Mouse (Mus musculus) heart, embryonic 11.5 days (tissue): ENCODE data around the gene Smad1. TPM values are rescaled to one million over a fixed set of nuclear protein-coding genes. Genes with fewer than 3 reads are reported as not detected.
A peak's percentile ranks its signal among the peaks of the same experiment; 100 is the strongest.

ENCODE experiments used
- ATAC-seq: fragments of 200-750 bp; cut with Nextera tagmentation; replicated peaks from 2 replicates; pipeline ENCODE4 v1.8.0; 2017; ENCODE audit warnings: moderate library complexity; ENCODE audit not compliant: insufficient number of reproducible peaks, low FRiP score, low TSS enrichment
- H3K27ac ChIP-seq: fragments of 300-500 bp; sonication (generic); 2 replicates; pipeline ENCODE4 v1.5.1; 2014; ENCODE audit warnings: mild to moderate bottlenecking, low read depth, low read length
- H3K27me3 ChIP-seq: fragments of 300-500 bp; sonication (generic); 2 replicates; pipeline ENCODE4 v1.6.1; 2014; ENCODE audit warnings: mild to moderate bottlenecking, low read length, mixed read lengths; ENCODE audit not compliant: control insufficient read depth, insufficient read depth
- H3K36me3 ChIP-seq: fragments of 300-500 bp; sonication (generic); 2 replicates; pipeline ENCODE4 v1.6.1; 2014; ENCODE audit warnings: mild to moderate bottlenecking, low read length, moderate library complexity, mixed read lengths; ENCODE audit not compliant: control insufficient read depth, insufficient read depth
- H3K4me1 ChIP-seq: fragments of 300-500 bp; sonication (generic); 2 replicates; pipeline ENCODE4 v1.6.1; 2014; ENCODE audit warnings: low read length; ENCODE audit not compliant: control insufficient read depth, insufficient read depth
- H3K4me2 ChIP-seq: fragments of 300-500 bp; sonication (generic); 2 replicates; pipeline ENCODE4 v1.6.1; 2014; ENCODE audit warnings: mild to moderate bottlenecking, moderate library complexity
- H3K4me3 ChIP-seq: fragments of 300-500 bp; sonication (generic); 2 replicates; pipeline ENCODE4 v1.5.1; 2014; ENCODE audit warnings: low read depth, low read length
- H3K9ac ChIP-seq: fragments of 300-500 bp; sonication (generic); 2 replicates; pipeline ENCODE4 v1.6.1; 2014; ENCODE audit warnings: mild to moderate bottlenecking, low read depth, low read length, moderate library complexity
- H3K9me3 ChIP-seq: fragments of 300-500 bp; sonication (generic); replicated peaks from 2 replicates; pipeline ENCODE4 v1.6.1; 2016; ENCODE audit warnings: low read length; ENCODE audit not compliant: control insufficient read depth
- WGBS: fragments of 180-500 bp; shearing (Covaris S2); extraction: QIAGEN DNeasy Blood & Tissue Kit; methylation state at CpG from one replicate; pipeline ENCODE4 v1.1.7; 2014; ENCODE audit not compliant: insufficient replicate concordance; 5-methylcytosine and 5-hydroxymethylcytosine counted together
- polyA plus RNA-seq: library from polyadenylated mRNA; unstranded; fragments of >200 nt; fragmentation: Nextera tagmentation; extraction: Ambion mirVana; gene quantifications from 2 replicates; pipeline ENCODE4 v1.2.1, GENCODE M21; 2014

Smad1 gene
- polyA plus RNA-seq, 1 experiment from 2014 or later = 23.0 TPM

DNA sequence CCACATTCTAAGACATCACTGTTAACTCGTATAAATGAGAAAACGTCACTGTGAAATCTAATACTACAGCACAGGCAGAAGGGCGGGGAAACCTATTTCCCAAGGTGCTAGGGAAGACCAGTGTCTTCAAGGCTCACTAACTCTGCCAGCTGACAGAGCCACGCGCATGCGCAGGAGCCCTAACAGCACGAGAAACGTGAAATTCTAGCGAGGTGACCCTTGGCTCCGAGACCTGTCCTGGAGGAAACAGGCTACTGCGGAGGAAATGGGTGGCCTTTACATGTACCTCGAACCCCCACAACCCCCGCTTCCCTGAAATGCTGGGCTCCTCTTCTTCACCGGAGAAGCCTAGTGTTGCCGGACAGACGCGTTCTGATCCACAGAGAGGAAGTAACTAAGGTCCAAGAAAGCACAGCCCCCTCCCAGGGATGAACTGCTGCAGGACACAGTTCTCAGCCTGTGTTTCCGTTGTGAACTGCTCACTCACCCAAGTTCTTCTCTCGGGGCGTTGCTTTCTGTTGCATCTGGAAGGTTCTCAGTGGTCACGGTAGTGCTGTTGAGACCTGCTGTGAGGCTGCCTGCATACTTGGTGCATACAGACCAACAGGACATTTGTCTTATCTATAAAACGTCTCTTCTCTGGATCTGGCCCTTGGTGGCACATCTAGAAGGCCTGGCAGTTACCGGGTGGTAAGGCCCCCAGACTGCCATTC, 10.1 kb downstream of the Smad1 start:
- no peak overlapping the region for H3K4me3 ChIP-seq
- no peaks in the 10 kb centered on the region for H3K27me3 ChIP-seq
- peaks cover 3% of the 10 kb centered on the region; the same call in 1 of the 2 replicates for H3K36me3 ChIP-seq
- H3K27ac ChIP-seq = no peak overlapping the region
- peaks cover 21% of the 10 kb centered on the region for H3K4me1 ChIP-seq
- ATAC-seq = no peak
- no peak overlapping the region for H3K4me2 ChIP-seq
- H3K9me3 ChIP-seq = no peaks in the 10 kb centered on the region
- no peak overlapping the region for H3K9ac ChIP-seq
- WGBS = 87% methylated on average over 23 of the region's 23 CpGs

DNA sequence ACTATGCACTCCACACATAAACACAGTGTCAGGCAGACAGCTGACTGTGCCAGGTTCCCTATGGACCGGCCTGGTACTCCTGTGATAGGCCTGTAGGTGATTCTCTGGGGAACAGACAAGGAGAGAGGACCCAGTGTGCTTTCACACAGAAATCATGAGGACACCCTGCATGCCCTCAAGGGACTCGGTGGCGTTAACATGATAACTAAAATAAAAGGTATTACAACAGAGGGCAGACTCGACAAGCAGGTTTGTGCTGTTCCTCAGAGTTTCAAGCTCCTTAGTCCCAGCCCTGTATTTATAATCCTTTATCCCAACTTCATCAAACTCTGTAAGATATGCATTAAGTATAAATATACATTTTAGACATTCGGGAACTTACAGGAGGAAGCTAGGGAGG, 12.5 kb downstream of the Smad1 start:
- H3K27me3 ChIP-seq = no peaks in the 10 kb centered on the region
- no peak for ATAC-seq
- H3K4me1 ChIP-seq = peaks cover 31% of the 10 kb centered on the region
- peaks cover 3% of the 10 kb centered on the region; the same call in 1 of the 2 replicates for H3K36me3 ChIP-seq
- no peak overlapping the region for H3K9ac ChIP-seq
- H3K9me3 ChIP-seq = no peaks in the 10 kb centered on the region
- H3K4me3 ChIP-seq = no peak overlapping the region
- H3K27ac ChIP-seq = no peak overlapping the region
- 91% methylated on average over 5 of the region's 5 CpGs for WGBS
- H3K4me2 ChIP-seq = no peak overlapping the region

DNA sequence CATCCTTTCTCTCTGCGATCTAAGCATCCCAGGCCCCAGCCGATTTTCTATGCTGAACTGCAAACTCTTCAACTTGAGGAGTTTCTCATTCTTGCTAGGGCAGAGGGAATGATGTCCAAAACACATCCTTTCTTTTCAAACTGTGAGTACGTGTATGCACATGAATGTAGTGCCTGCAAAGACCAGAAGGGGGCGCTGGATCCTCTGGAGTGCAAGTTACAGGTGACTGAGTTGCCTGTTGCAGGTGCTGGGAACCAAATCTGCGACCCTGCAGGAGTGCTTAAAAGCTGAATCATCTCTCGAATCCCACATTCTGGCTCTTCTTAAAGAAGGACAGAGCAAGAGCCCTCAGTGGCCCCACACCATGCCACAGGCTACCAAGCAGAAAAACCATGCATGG, 13.0 kb downstream of the Smad1 start:
- no peak overlapping the region for H3K27ac ChIP-seq
- H3K4me1 ChIP-seq = peaks cover 32% of the 10 kb centered on the region
- H3K27me3 ChIP-seq = no peaks in the 10 kb centered on the region
- peaks cover 3% of the 10 kb centered on the region; the same call in 1 of the 2 replicates for H3K36me3 ChIP-seq
- no peaks in the 10 kb centered on the region for H3K9me3 ChIP-seq
- H3K4me3 ChIP-seq = no peak overlapping the region
- no peak for ATAC-seq
- no peak overlapping the region for H3K4me2 ChIP-seq
- no peak overlapping the region for H3K9ac ChIP-seq
- 59% methylated on average over 6 of the region's 6 CpGs for WGBS

DNA sequence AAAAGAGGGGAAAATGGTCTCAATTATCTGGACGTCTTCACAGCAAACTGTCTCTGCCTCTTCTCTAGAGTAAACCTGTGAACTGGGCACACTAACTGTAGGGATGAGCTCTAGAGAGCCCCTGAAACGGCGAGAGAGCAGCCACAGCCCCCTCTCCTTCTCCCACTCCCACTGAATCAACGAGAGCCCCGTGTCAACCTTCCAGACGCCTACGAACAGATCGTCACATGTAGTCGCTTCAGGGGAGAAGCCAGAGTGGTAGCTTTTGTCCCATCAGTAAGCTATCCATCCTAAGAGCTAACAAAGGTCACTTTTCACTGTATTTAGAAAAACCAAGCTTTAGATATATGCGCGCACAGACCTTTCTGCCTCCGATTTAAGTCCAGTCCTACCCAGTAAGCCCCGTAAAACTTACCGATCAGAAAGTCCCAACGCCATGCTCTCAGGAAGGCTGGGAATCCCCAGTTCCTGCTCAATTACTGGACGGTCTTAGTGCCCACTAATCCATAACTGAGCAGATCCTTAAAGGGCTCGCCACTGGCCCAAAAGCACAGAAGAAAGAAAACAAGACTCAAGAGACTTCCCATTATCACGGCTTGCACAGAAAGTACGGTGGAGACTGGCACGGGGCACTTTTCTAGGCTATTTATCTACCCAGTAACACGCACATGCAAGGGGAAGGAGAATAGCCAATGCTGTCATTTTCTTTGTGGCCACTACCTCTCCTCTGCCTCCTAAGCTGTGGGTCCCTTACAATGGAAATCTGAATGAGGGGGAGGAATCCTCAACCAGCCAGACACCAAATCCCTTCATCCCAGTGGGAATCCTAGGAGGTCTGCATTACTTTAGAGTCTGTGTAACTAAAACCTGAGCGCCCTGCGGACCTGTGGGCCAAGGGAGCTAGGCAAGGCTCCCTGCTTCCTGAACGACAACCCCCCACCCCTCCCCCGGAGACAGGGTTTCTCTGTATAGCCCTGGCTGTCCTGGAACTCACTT, 14.7 kb downstream of the Smad1 start:
- Histone ChIP-seq H3K4me2 (peak overlapping the region; percentile 53), H3K9ac (no peak overlapping the region), H3K27ac (no peak overlapping the region), H3K27me3 (no peaks in the 10 kb centered on the region), H3K36me3 (peaks cover 3% of the 10 kb centered on the region; the same call in 1 of the 2 replicates), H3K4me1 (peaks cover 35% of the 10 kb centered on the region), H3K4me3 (peak overlapping the region; percentile 10; the same call in 1 of the 2 replicates), H3K9me3 (no peaks in the 10 kb centered on the region)
- ATAC-seq = no peak
- WGBS = 13% methylated on average over 25 of the region's 25 CpGs

DNA sequence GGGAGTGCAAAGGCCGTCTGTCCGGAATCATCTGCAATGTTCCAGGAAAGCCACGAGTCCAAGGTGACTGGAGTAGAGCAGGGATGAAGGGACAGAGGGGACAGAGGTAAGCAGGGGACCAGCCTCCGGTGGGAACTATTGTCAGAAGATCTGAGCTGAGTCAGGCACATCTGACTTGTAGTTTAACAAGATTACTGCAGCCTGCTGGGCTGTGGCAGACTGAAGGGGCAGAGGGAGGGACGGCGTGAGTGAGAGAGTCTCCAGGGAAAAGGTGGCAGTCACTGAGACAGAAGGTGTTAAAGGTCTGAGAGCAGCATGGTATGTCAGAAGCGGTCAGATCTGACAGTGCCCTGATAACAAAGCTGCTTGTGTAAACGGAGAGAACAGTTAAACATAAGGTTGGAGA, 16.5 kb downstream of the Smad1 start:
- 9% methylated on average over 8 of the region's 8 CpGs for WGBS
- H3K4me3 ChIP-seq = no peak overlapping the region
- no peaks in the 10 kb centered on the region for H3K27me3 ChIP-seq
- H3K27ac ChIP-seq = no peak overlapping the region
- no peak for ATAC-seq
- 0 out of 2 replicates have a peak, but pooled peaks cover 3% of the 10 kb centered on the region for H3K36me3 ChIP-seq
- no peaks in the 10 kb centered on the region for H3K9me3 ChIP-seq
- H3K4me2 ChIP-seq = peak overlapping the region; percentile 19
- no peak overlapping the region for H3K9ac ChIP-seq
- peaks cover 39% of the 10 kb centered on the region for H3K4me1 ChIP-seq

DNA sequence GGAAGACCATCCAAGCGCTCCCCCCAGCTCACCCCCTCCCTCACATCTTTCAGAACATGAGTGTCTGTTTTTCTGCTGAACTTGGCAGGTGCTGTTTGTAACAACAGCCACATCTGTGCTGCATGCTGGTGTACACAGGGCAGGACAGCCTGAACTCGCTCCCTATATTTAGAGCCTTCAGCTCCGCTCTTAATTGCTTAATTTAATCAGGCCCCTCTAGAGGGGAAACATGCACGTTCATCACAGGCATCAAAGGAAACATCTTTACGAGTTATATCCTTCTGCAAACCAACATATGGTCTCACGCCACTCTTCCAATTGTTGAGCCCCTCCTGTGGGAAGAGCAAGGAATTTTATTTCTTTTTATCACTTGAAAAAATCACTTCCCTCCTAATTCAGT, 17.5 kb downstream of the Smad1 start:
- Histone ChIP-seq H3K4me1 (peaks cover 39% of the 10 kb centered on the region), H3K9ac (no peak overlapping the region), H3K27ac (no peak overlapping the region), H3K4me2 (no peak overlapping the region), H3K27me3 (no peaks in the 10 kb centered on the region), H3K9me3 (no peaks in the 10 kb centered on the region), H3K4me3 (no peak overlapping the region), H3K36me3 (0 out of 2 replicates have a peak, but pooled peaks cover 3% of the 10 kb centered on the region)
- 57% methylated on average over 6 of the region's 6 CpGs for WGBS
- ATAC-seq = no peak

DNA sequence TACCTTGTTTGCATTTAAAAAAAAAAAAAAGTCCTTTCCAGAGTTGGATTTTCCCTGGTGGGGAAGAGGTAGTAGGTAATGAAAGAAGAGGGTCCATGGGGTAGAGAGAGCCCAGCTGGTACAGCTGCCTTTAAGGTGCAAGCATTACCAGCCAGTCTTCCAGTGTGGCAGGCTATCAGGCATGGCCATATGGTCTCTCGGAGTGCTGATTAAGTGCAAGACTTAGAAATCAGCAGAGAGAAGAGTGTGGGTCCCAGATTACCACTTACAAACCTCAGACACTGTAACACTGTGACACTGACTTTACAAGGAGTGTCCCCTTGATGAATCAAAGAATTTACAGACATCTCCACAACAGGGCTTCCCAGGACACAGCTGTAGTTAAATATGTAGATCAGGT, 18.9 kb downstream of the Smad1 start:
- H3K4me2 ChIP-seq = no peak overlapping the region
- H3K4me1 ChIP-seq = peaks cover 41% of the 10 kb centered on the region
- ATAC-seq = no peak
- H3K9ac ChIP-seq = no peak overlapping the region
- WGBS = 63% methylated on average over 1 of the region's 1 CpGs
- H3K27me3 ChIP-seq = no peaks in the 10 kb centered on the region
- H3K36me3 ChIP-seq = no peaks in the 10 kb centered on the region
- no peak overlapping the region for H3K27ac ChIP-seq
- no peaks in the 10 kb centered on the region for H3K9me3 ChIP-seq
- H3K4me3 ChIP-seq = no peak overlapping the region

DNA sequence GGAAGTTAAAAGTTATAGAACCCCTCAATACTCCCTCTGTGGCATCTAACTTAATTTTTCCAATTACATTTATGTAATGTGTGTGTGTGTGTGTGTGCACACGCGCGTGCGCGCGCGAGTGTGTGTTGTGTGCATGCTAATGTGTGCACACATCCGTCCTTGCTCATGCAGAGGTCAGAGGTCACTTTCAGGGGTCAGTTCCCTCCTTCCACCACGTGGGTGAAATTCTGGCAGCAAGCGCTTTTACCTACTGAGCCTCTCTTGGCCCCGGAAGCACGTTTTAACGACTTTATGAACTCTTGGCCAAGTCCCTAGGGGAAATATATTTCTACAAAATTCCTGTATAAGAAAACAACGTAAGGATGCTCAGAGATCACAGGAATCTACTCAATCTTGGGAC, 19.3 kb downstream of the Smad1 start:
- ATAC-seq = no peak
- WGBS = 78% methylated on average over 14 of the region's 14 CpGs
- no peaks in the 10 kb centered on the region for H3K36me3 ChIP-seq
- H3K27ac ChIP-seq = no peak overlapping the region
- H3K4me1 ChIP-seq = peaks cover 41% of the 10 kb centered on the region
- no peak overlapping the region for H3K4me3 ChIP-seq
- H3K4me2 ChIP-seq = no peak overlapping the region
- H3K27me3 ChIP-seq = no peaks in the 10 kb centered on the region
- no peaks in the 10 kb centered on the region for H3K9me3 ChIP-seq
- H3K9ac ChIP-seq = no peak overlapping the region
